ENCODE assay signal across 9 mouse cellular contexts in the genomic region with DNA sequence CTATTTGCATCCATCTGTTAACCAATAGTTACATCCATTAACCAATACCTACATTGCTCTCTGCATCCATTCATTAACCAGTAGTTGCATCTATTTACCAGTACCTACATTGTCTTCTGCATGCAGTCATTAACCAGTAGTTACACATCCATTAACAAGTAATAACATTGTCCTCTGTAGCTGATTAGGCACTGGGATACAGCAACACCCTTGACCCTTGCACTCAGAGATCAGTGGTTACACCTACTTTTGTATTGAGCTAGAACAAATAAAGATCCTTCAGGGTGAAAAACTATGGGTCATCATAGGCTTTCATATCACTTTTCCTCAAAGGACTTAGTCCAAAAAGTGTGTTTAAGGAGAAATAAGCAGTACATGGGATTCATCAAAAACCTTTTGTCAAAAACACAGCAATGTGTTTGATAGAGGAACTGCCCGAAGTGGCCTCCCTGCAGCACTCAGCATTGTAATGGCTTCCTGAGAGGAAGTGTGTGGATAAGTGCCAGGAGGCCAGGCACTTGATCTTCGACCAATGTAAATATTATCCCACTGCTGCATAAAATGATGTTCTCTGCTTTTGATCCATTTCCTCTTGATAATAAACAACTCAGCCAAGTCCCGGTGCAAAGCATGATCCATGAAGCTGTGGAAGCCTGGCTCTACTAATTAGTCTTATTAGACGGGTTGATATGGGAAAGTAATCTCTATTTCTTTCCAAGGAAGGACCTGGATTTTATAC.
DNase-seq lines count a peak whose midpoint lies in the region; ATAC-seq and TF ChIP-seq lines count a peak whose summit lies in the region.
"Had no signal": no experiment of that assay in that cellular context is flagged by ENCODE, and none has a peak within 500 bp of the region (broad histone marks: within the 10 kb centered on the region; RNA-seq: fewer than 3 reads in every experiment).

No protein-coding gene starts in this region.

- H3K36me3 ChIP-seq in liver, adult 2 months (ENCODE audit: control insufficient read depth, insufficient read depth, low read length) = no peaks in the 10 kb centered on the region
- H3K36me3 ChIP-seq in liver, embryonic 11.5 days (ENCODE audit: control insufficient read depth, insufficient read depth, low read length) = no peaks in the 10 kb centered on the region
- no peaks in the 10 kb centered on the region for H3K36me3 ChIP-seq in heart, embryonic 15.5 days
- no peaks in the 10 kb centered on the region for H3K36me3 ChIP-seq in stomach, postnatal 0 days (ENCODE audit: control insufficient read depth, insufficient read depth, low read length)
- H3K36me3 ChIP-seq in hindbrain, embryonic 14.5 days (replicated peaks; ENCODE audit: control insufficient read depth, insufficient read depth) = no peaks in the 10 kb centered on the region

- peak; percentile 20 for DNase-seq in liver, adult 2 months (ENCODE audit: extremely low read depth, low read depth, low spot score)
- DNase-seq in liver, embryonic 11.5 days (ENCODE audit: low spot score) = no peak
- DNase-seq in kidney, postnatal 14 days = peak; percentile 72
- DNase-seq in stomach, postnatal 0 days (ENCODE audit: low spot score) = peak; percentile 33
- no peak for DNase-seq in hindbrain, embryonic 14.5 days (ENCODE audit: low spot score)
- no peak for DNase-seq in cerebellum, postnatal 4 days (ENCODE audit: low spot score in 2 of 2)

- TF ChIP-seq POLR2A in liver, adult 2 months (IDR thresholded peaks at IDR 0.05; ENCODE audit: extremely low read depth, insufficient read depth, low read length) = no peak

- no peaks in the 10 kb centered on the region for H3K4me1 ChIP-seq in liver, adult 2 months (ENCODE audit: control insufficient read depth, insufficient read depth, low read length)
- H3K4me1 ChIP-seq in liver, embryonic 11.5 days (replicated peaks; ENCODE audit: control insufficient read depth, insufficient read depth, low read length) = no peaks in the 10 kb centered on the region
- no peaks in the 10 kb centered on the region for H3K4me1 ChIP-seq in heart, embryonic 15.5 days (replicated peaks)
- no peaks in the 10 kb centered on the region for H3K4me1 ChIP-seq in stomach, postnatal 0 days (replicated peaks; ENCODE audit: control insufficient read depth, insufficient read depth)
- H3K4me1 ChIP-seq in hindbrain, embryonic 14.5 days (replicated peaks; ENCODE audit: control insufficient read depth, insufficient read depth, low read length) = no peaks in the 10 kb centered on the region

- H3K4me3 ChIP-seq in liver, adult 2 months (ENCODE audit: insufficient read depth, low read depth, low read length) = no peak overlapping the region
- no peak overlapping the region for H3K4me3 ChIP-seq in liver, embryonic 11.5 days (ENCODE audit: low read depth, low read length)
- no peak overlapping the region for H3K4me3 ChIP-seq in heart, embryonic 15.5 days
- no peak overlapping the region for H3K4me3 ChIP-seq in stomach, postnatal 0 days (ENCODE audit: low read depth, low read length)
- H3K4me3 ChIP-seq in hindbrain, embryonic 14.5 days (replicated peaks; ENCODE audit: low read length) = no peak overlapping the region

- ATAC-seq in liver, embryonic 11.5 days (replicated peaks; ENCODE audit: low FRiP score) = no peak; the same call in 1 of the 2 replicates
- peak; percentile 77 for ATAC-seq in heart, embryonic 15.5 days (replicated peaks; ENCODE audit: insufficient number of reproducible peaks, insufficient read depth, low FRiP score, low read depth)
- ATAC-seq in stomach, postnatal 0 days (ENCODE audit: low FRiP score, low TSS enrichment) = peak; percentile 63
- ATAC-seq in hindbrain, embryonic 14.5 days (ENCODE audit: low FRiP score) = no peak
- no peak for ATAC-seq in megakaryocyte, adult 5-6 weeks (ENCODE audit: poor library complexity, severe bottlenecking)
- ATAC-seq: midbrain, embryonic 16.5 days had no signal

- no peak for TF ChIP-seq CTCF in liver, adult 2 months (IDR thresholded peaks at IDR 0.05; ENCODE audit: low read depth, low read length)
- TF ChIP-seq CTCF in stomach, postnatal 0 days (IDR thresholded peaks at IDR 0.05; ENCODE audit: low read depth) = no peak

- H3K4me2 ChIP-seq in liver, embryonic 11.5 days = no peak overlapping the region
- H3K4me2 ChIP-seq in heart, embryonic 15.5 days = no peak overlapping the region
- no peak overlapping the region for H3K4me2 ChIP-seq in stomach, postnatal 0 days (replicated peaks; ENCODE audit: low read depth)
- no peak overlapping the region for H3K4me2 ChIP-seq in hindbrain, embryonic 14.5 days (replicated peaks)

- WGBS in liver, adult 2 months = 34% methylated on average over 4 of the region's 4 CpGs
- WGBS in liver, embryonic 11.5 days = 40% methylated on average over 4 of the region's 4 CpGs
- 42% methylated on average over 4 of the region's 4 CpGs for WGBS in heart, embryonic 15.5 days
- 9% methylated on average over 4 of the region's 4 CpGs for WGBS in stomach, postnatal 0 days
- WGBS in hindbrain, embryonic 14.5 days = 87% methylated on average over 4 of the region's 4 CpGs

- H3K27ac ChIP-seq in liver, adult 2 months (replicated peaks; ENCODE audit: insufficient read depth, low read depth, low read length) = no peak overlapping the region
- no peak overlapping the region for H3K27ac ChIP-seq in liver, embryonic 11.5 days (ENCODE audit: low read depth, low read length)
- no peak overlapping the region for H3K27ac ChIP-seq in heart, embryonic 15.5 days
- H3K27ac ChIP-seq in stomach, postnatal 0 days (replicated peaks) = no peak overlapping the region
- no peak overlapping the region for H3K27ac ChIP-seq in hindbrain, embryonic 14.5 days

- no peaks in the 10 kb centered on the region for H3K27me3 ChIP-seq in liver, adult 2 months (ENCODE audit: control insufficient read depth, insufficient read depth, low read length)
- H3K27me3 ChIP-seq in liver, embryonic 11.5 days (replicated peaks; ENCODE audit: control insufficient read depth, insufficient read depth, low read length) = no peaks in the 10 kb centered on the region
- no peaks in the 10 kb centered on the region for H3K27me3 ChIP-seq in heart, embryonic 15.5 days
- no peaks in the 10 kb centered on the region for H3K27me3 ChIP-seq in stomach, postnatal 0 days (ENCODE audit: control insufficient read depth, insufficient read depth, low read length)
- H3K27me3 ChIP-seq in hindbrain, embryonic 14.5 days (ENCODE audit: control insufficient read depth, insufficient read depth, low read length) = no peaks in the 10 kb centered on the region

- no peaks in the 10 kb centered on the region for H3K9me3 ChIP-seq in liver, embryonic 11.5 days (ENCODE audit: control insufficient read depth, low read length)
- H3K9me3 ChIP-seq in heart, embryonic 15.5 days (replicated peaks) = no peaks in the 10 kb centered on the region
- H3K9me3 ChIP-seq in stomach, postnatal 0 days (ENCODE audit: control insufficient read depth, low read length) = no peaks in the 10 kb centered on the region
- no peaks in the 10 kb centered on the region for H3K9me3 ChIP-seq in hindbrain, embryonic 14.5 days (ENCODE audit: control insufficient read depth, low read length)

- H3K79me2 ChIP-seq in liver, adult 2 months (ENCODE audit: control insufficient read depth, insufficient read depth, low read length) = no peaks in the 10 kb centered on the region

- H3K9ac ChIP-seq in liver, adult 2 months (ENCODE audit: low read depth, low read length) = no peak overlapping the region
- H3K9ac ChIP-seq in liver, embryonic 11.5 days (ENCODE audit: low read depth, low read length) = no peak overlapping the region
- H3K9ac ChIP-seq in heart, embryonic 15.5 days = no peak overlapping the region
- H3K9ac ChIP-seq in stomach, postnatal 0 days (ENCODE audit: low read length) = no peak overlapping the region
- no peak overlapping the region for H3K9ac ChIP-seq in hindbrain, embryonic 14.5 days

- TF ChIP-seq EP300 in stomach, postnatal 0 days (optimal IDR thresholded peaks at IDR 0.05) = no peak

Comparison
In these comparisons a context has a peak if more than half of its experiments do, and no peak if none do; other contexts are left out.
1. DNase-seq: peak in liver, adult 2 months (single experiment), kidney, postnatal 14 days (single experiment) and stomach, postnatal 0 days (single experiment); none in liver, embryonic 11.5 days (single experiment), hindbrain, embryonic 14.5 days (single experiment) and cerebellum, postnatal 4 days (0 of 2).
2. ATAC-seq: peak in heart, embryonic 15.5 days (single experiment) and stomach, postnatal 0 days (single experiment); none in liver, embryonic 11.5 days (single experiment), hindbrain, embryonic 14.5 days (single experiment) and megakaryocyte, adult 5-6 weeks (single experiment).